Mouse (Mus musculus) stomach, postnatal 0 days (tissue): ENCODE data around the gene Ext2.

ENCODE experiments used
- CTCF ChIP-seq: IDR thresholded peaks from 2 replicates; pipeline ENCODE4 v1.5.1; 2016; ENCODE audit warnings: antibody characterized with exemption, low read depth, mild to moderate bottlenecking, moderate library complexity
- EP300 ChIP-seq: optimal IDR thresholded peaks from 2 replicates; pipeline ENCODE3; 2016; ENCODE audit warnings: antibody characterized with exemption

DNA sequence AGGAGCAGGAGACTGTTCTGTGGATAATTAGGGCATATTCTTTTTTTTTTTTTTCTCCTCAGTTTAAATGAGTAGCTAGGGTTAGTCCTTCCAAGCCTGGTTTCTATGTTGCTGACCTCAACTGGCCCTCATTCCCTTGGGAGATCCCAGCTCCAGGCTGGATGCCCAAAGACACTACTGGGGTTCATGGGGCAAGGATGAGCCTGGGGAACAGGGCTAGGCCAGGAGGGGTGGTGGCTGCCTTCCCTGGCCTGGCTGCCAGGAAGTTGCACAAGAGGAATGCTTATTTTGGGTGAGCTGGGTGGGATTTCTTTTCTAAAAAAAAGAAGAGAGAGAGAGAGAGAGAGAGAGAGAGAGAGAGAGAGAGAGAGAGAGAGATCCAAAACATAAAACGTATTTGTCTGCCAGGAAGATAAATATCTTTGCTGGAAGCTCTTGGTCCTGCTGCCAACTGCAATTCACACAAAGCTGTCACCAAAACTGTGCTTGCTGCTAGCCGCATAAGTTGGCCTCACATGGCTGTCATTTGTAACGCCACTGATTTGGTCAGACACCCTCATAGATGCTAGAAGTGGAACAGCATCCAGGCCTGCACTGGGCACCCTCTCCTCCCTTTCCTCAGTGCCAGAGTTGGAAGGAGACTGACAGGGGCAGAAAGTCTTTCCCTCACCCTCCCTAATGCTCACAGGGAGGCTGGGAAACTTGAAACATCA is 156.1 kb downstream of the Ext2 start:
- TF ChIP-seq CTCF (no peak), EP300 (no peak)
